Mouse (Mus musculus) urinary bladder, postnatal 14 days (tissue): ENCODE results near the gene Gm4312.
"Not testable (repeated sequence)": the region's sequence is repeated elsewhere in the genome, so short reads cannot be mapped to it uniquely, and the experiment has no call there.

Experiments
- DNase-seq: peaks from one replicate; pipeline ENCODE4 v3.0.0; 2021; ENCODE audit warnings: low spot score

The Gm4312 gene

DNA sequence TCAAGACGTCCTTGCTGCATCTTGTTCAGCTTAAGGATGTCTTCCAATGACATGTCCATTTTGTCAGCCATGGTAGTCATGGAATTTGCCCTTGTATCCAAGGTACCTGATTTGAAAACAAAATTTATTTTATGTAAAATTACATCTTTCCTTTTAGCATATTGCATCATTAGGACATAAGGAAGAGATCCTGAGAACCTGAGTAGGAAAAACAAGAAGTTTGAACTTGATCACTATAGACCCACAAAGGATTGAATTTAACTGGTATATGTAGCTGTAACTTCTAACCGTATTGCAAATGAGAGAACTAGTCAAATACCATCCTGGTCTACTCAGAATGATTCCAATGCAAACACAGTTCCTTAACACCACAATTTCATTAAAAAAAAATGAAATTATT, at the start of gene Gm4312:
Gm4312 (minus strand) TSS at position 101 of the 400 bp plus-strand sequence.
- DNase-seq = not testable (repeated sequence)

- no peak for DNase-seq
These were observed 45.2 kb upstream of the Gm4312 start for GRCm38 (mm10) chr10:100427592-100427991.

- DNase-seq = no peak
These were observed 33.2 kb upstream of the Gm4312 start for GRCm38 (mm10) chr10:100415566-100415965.

DNA sequence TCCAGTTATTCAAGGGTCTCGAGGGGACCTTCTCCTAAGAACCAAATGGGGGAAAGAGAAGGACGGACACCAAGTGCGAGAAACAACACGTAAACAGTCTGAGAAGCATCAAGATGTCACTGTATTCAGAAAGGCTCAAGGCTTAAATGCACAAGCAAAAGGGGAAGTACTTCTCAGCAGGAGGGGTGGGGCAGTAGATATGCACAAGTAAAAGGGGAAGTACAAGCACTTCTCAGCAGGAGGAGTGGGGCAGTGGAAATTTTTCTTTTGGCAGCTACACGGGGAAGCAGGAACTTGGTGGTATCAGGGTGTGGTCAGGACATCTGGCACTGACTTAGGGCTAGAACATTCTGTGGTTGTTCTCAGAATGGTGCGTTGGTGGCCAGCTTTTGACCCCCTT, 19.9 kb upstream of the Gm4312 start:
- not testable (repeated sequence) for DNase-seq

GRCm38 (mm10) chr10:100361038-100361437, 21.3 kb downstream of the Gm4312 start, which contains the start of gene Gm4307:
Gene Gm4307, plus strand, starts transcription at chr10:100361338.
- DNase-seq = not testable (repeated sequence)

DNA sequence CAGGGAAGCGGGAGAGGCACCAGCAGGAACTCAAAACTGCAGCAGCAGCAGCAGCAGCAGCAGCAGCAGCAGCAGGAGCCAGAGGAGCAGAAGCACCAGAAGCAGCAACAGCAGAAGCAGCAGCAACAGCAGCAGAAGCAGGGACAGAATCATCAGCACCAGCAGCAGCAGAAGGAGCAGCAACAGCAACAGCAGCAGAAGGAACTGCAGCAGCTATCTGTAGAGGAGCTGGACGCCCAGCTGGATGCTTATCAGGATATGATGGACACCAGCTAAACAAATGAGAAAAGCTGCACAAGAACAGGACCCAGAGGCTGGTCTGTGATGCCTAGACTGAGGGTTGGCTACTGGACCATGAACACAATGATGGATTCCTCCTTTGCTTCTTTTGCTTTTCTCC, 25.5 kb downstream of the Gm4312 start:
- not testable (repeated sequence) for DNase-seq

DNA sequence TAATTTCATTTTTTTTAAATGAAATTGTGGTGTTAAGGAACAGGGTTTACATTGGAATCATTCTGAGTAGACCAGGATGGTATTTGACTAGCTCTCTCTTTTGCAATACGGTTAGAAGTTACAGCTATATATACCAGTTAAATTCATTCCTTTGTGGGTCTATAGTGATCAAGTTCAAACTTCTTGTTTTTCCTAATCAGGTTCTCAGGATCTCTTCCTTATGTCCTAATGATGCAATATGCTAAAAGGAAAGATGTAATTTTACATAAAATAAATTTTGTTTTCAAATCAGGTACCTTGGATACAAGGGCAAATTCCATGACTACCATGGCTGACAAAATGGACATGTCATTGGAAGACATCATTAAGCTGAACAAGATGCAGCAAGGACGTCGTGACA, 31.6 kb downstream of the Gm4312 start, which contains the start of gene Gm4305:
Gm4305 (plus strand) TSS at position 301 of the 400 bp plus-strand sequence.
- not testable (repeated sequence) for DNase-seq

- not testable (repeated sequence) for DNase-seq
These were observed 36.7 kb downstream of the Gm4312 start, which contains the start of gene Gm4303 for GRCm38 (mm10) chr10:100345672-100346071. Gene Gm4303, plus strand, starts transcription at chr10:100345972.

GRCm38 (mm10) chr10:100340536-100340935, 41.8 kb downstream of the Gm4312 start, which contains the start of gene Gm4302:
Gene Gm4302, plus strand, starts transcription at chr10:100340836.
- DNase-seq = not testable (repeated sequence)

DNA sequence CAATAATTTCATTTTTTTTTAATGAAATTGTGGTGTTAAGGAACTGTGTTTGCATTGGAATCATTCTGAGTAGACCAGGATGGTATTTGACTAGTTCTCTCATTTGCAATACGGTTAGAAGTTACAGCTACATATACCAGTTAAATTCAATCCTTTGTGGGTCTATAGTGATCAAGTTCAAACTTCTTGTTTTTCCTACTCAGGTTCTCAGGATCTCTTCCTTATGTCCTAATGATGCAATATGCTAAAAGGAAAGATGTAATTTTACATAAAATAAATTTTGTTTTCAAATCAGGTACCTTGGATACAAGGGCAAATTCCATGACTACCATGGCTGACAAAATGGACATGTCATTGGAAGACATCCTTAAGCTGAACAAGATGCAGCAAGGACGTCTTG, 47.0 kb downstream of the Gm4312 start, which contains the start of gene Gm4301:
Gm4301 (plus strand) TSS at position 301 of the 400 bp plus-strand sequence.
- DNase-seq = not testable (repeated sequence)
